Mouse (Mus musculus): ENCODE results near the gene Slco1a1.
"Not testable (repeated sequence)": the region's sequence is repeated elsewhere in the genome, so short reads cannot be mapped to it uniquely, and the experiment has no call there.

Gene Slco1a1

GRCm38 (mm10) chr6:141946862-141947261 lies at the start of gene Slco1a1:
TSS of gene Slco1a1 (minus strand) at chr6:141946962.
- no peak for DNase-seq (ENCODE audit: low spot score)

GRCm38 (mm10) chr6:141986772-141987171 lies 40.0 kb upstream of the Slco1a1 start:
- DNase-seq (ENCODE audit: low spot score) = no peak

GRCm38 (mm10) chr6:141984644-141985043 lies 37.9 kb upstream of the Slco1a1 start:
- DNase-seq (ENCODE audit: low spot score) = no peak

GRCm38 (mm10) chr6:141962420-141962819 lies 15.7 kb upstream of the Slco1a1 start:
- no peak for DNase-seq (ENCODE audit: low spot score)

GRCm38 (mm10) chr6:141961861-141962260 lies 15.1 kb upstream of the Slco1a1 start:
- no peak for DNase-seq (ENCODE audit: low spot score)

- DNase-seq (ENCODE audit: low spot score) = no peak
Measured at GRCm38 (mm10) chr6:141960482-141960881, 13.7 kb upstream of the Slco1a1 start.

- DNase-seq (ENCODE audit: low spot score) = no peak
Measured at GRCm38 (mm10) chr6:141940451-141940850, 6.3 kb downstream of the Slco1a1 start.

- DNase-seq (ENCODE audit: low spot score) = no peak
Measured at GRCm38 (mm10) chr6:141898197-141898596, 48.6 kb downstream of the Slco1a1 start.

- DNase-seq (ENCODE audit: low spot score) = no peak
Measured at GRCm38 (mm10) chr6:141889723-141890122, 57.0 kb downstream of the Slco1a1 start.

- DNase-seq (ENCODE audit: low spot score) = no peak
Measured at GRCm38 (mm10) chr6:141888248-141888647, 58.5 kb downstream of the Slco1a1 start.

- no peak for DNase-seq (ENCODE audit: low spot score)
Measured at GRCm38 (mm10) chr6:141882581-141882980, 64.2 kb downstream of the Slco1a1 start.

GRCm38 (mm10) chr6:141875742-141876141 lies 71.0 kb downstream of the Slco1a1 start:
- not testable (repeated sequence) for DNase-seq (ENCODE audit: low spot score)

GRCm38 (mm10) chr6:141871711-141872110 lies 75.1 kb downstream of the Slco1a1 start:
- no peak for DNase-seq (ENCODE audit: low spot score)

- no peak for DNase-seq (ENCODE audit: low spot score)
Measured at GRCm38 (mm10) chr6:141868735-141869134, 78.0 kb downstream of the Slco1a1 start.

GRCm38 (mm10) chr6:141866026-141866425 lies 80.7 kb downstream of the Slco1a1 start:
- DNase-seq (ENCODE audit: low spot score) = no peak

GRCm38 (mm10) chr6:141857735-141858531 lies 88.8 kb downstream of the Slco1a1 start:
- no peak for DNase-seq (ENCODE audit: low spot score)

All from layer of hippocampus, adult 9-10 months (tissue).